Mouse (Mus musculus) layer of hippocampus, postnatal 14 days (tissue): ENCODE data around the gene Tcf7l2. TPM values are rescaled to one million over a fixed set of nuclear protein-coding genes. Genes with fewer than 3 reads are reported as not detected.
A peak's percentile ranks its signal among the peaks of the same experiment; 100 is the strongest.

Source experiments
- DNase-seq, 2 experiments: peaks; one replicate each; pipeline ENCODE4 v3.0.0; 2021 to 2022; ENCODE audit warnings: low spot score in 2 of 2, mixed read lengths in 1 of 2
- total RNA-seq, 2 experiments: library from RNA; stranded (reverse); gene quantifications; 2 replicates each; pipeline ENCODE4 v1.2.3; 2021

The Tcf7l2 gene
- total RNA-seq, 2 experiments from 2014 or later, result 21.5 to 43.3 TPM

DNA sequence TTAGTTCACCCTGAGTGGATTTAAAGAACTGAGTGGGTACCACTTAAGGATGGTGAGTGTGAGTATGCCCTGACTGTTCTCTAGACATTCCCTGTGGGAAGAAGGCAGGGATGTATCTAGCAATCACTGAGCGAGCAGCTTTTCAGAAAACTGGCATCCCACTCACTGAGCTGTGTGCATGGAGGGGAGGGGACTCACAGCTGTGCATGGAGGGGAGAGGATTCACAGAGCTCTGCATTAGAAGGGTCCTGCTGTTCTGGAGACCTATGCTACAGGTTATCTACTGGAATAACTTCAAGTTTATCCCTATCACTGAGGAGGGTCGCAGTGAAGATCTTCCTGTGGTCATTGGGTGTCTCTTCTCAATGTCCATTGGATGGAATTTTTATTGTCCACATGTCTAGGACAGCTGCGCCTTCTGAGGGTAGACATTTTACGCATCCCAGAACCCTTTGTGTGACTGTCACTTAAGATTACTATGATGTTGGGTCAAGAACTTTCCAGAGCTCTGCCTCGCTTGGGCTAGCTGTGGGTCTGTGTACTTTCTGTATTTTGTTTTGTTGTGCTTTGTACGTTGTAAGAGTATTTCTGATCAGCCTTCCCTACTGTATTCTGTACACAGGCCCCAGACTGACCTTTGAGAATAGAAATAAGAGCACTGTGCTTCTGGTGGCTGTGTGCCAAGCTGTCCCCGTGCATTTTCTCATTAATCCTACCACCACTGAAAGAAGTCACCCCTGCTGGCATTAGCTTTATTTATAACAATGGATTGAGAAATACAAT is 192.5 kb downstream of the Tcf7l2 start:
- DNase-seq, result no peak

DNA sequence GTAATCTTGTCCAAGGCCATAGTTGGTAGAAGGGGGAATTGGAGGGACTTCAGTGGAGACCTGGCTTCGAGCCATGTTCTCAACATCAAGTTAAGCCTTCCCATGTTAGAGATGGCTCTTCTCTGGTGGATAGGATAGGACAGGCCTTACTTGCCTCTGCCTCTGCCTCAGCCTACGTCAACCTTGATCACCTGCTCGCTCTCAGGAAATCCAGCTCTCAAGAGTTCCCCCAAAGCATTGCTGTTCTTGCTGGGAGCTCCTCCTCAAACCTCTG is 193.0 kb downstream of the Tcf7l2 start:
- DNase-seq, result no peak

DNA sequence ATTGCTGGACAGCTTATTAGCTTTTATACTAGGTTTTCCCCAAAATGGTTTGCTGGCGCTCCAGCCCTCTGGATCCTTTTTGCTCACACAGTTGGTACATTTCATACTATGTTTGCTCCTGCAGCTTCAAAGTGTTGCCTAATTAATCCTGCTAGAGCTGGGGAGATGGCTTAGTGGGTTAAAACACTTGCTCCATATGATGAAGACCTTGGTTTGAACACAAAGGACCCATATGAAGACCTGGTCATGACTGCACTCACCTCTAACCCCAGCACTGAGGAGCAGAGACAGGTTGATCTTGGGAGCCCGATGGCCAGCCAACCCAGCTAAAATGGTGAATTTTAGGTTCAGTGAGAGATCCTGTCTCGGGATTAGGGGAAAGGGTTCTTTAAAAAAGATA is 195.4 kb downstream of the Tcf7l2 start:
- no peak for DNase-seq

DNA sequence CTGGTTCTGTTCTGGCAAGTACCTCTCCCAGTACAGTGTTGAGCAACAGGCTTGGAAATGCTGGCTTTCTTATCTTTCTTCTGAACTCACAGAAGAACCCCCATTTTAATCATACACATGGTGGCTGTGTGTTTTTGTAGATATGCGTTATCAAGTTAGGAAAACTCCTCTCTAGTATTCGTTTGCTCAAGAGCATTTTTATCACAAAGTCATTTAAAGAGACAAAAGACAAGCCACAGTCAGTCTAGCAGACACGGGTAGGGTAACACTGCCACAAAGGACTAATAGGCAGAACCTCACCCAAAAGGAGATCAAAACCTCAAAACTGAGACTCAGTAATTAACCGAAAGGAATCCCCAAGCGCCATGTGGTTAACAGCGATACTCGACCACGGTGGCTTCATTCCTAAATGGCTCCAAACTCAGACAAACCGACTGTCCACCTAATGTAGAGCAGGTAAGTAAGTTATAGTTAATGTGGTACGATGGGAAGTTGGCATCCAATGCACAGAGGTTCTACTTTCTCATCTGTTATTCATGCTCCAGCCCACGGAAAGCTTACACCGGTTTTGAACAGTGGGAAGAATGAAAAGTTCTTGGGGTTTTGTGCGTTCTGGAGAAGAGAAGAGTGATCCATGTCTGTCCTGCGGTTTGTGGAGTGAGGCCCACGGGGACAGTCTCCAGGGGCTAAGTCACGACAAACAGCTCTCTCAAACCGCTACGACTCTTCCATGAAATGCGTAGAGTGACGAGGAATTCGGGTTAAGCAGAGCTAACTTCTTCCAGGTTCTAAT is 196.8 kb downstream of the Tcf7l2 start:
- DNase-seq, result no peak

DNA sequence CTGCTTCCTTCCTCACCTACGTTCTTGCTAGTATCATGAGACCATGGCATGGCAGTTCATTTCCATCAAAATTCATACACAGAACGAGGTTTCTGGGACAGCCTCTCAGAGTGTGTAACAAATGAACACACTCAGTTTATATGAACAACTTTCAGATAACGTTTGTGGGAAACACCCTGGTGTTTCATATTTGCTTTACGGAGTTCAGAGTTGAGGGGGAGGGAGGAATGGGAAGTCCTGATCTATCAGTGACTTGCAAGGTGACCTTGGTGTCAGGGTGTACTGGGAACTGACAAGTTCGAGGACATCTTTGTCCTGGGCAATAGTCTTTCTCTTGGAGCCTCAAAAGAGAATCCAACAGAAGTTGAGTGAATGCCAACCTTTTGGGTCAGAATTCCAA is 197.5 kb downstream of the Tcf7l2 start:
- DNase-seq, result no peak

DNA sequence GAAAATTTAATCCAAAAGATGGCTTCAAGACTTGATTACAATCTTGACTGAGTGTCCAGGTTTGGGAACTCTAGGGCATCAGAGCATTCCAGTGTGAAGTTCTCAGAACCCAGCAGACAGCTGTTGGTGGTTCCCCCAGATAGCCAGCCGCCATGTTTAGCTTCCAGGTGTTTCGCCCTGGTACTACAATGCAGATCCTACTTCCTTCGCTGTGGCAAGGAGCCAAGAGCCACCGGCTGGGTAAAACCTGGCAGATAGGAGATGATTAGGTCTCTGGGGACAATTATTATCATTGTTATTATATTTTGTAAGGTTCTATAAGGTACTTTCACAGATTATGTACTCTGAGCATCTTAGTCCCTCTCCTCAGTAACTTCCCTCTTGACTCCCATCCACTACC is 198.1 kb downstream of the Tcf7l2 start:
- no peak for DNase-seq

DNA sequence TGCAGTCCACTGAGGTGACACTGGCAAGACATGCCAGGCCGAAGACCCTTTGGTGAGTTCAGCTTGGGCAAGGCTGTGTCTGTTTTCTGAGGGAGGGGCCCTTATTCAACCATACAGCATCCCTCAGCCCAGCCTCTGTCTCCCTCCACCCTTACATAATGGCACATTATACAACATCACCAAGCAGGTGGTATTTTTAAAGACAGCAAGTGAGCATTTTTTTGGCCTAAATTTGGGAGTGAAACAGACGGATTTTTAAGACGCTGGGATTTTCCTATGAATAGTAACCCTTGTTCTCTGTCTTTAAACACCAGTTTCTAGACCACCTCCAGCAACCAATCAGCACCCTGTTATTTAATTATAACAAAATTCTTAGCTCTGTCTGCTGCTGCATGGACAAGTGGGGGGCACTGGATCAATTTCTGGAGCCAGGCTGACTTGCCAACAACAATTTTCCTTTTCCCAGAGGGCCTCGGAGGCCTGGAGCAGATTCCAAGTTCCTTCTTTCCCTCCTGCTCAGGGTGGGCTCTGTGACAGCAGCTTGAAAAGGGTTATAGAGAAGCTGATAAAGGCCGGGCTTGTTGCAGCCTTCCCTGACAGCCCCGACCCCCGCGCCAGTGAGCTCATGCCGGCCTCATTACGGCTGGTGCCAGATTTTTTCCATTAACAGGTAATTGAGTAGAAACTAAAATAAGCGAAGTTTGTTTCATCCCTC is 199.1 kb downstream of the Tcf7l2 start:
- DNase-seq, result peak; percentile 63 to 79

DNA sequence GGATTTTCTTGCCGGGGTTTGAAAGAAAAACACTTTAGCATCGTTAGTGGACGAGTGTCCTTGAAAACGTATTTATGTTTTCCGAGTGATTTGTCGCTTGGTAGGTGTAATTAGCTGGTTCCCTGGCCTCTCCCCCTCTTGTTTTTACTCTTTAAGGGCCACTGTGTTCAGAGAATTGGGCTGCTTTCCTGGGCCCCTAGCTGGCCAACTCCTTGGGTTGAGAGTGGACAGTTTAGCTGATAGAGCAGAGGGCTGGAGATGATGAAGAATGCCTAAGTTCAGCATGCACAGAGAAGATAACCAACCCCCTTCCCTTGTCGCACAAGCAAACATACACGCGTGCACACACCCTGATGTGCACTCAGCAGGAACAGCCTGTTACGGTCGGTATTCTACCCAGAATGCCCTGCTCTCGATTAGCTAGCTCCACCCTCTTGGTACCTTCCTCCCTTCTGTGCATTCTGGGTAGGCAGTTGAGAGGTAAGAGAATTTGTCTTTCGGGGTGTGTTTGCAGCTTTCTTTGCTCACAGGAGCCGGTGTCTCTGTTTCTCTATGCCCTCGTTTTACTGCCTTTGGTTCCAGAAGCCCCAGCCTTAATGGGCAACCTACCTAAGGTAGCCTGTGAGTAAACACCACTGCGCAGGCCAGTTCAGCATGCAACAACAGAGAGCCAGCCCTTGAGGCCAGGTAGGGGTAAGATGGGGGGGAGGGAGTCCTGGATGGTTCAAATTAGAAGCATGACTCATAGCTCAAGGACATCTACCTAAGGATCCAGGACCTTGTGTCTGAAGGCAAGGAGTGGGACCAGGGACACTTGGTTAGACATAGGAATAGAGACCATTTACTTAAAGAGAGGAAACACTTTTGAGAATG is 199.9 kb downstream of the Tcf7l2 start:
- DNase-seq, result no peak

DNA sequence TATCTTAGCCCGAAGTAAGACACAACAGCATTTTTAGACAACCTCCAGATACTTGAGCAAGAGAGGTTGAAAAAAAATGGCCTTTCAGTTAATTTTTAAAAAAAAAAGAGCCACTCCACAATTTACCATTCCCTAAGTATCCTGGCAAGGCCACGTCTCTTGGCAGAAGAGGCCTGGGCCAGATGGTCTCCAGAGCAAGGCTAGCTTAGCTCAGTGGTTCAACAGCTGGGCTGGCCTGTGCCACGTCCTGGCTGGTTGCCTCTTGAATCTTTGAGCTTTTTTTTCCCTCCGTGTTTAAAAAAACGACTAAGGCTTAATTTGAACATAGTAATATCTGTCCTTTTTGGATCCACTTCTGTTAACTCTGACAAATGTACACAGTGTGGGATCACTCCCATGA is 209.8 kb downstream of the Tcf7l2 start:
- peak; percentile 44 to 68 for DNase-seq

DNA sequence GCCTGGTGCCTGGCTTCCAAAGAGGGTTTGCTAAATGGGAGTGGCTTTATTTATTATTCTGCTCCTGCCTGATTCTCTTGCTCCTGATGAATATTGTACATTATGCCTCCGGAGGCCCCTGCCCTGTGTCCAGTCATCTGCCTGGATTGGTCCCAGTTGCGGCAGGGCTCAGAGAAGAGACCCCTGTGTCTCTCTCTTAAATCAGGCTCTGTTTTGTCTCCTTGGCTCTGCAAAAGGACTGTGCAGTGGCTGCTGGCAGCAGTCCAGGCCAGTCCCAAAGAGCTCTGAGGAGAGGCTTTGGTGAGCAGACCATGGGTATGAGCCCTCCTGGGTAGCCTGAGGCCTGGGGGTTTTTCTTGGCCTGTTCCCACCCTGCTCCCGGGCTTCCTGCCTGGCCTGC is 211.6 kb downstream of the Tcf7l2 start:
- DNase-seq, result peak; percentile 47 to 78

DNA sequence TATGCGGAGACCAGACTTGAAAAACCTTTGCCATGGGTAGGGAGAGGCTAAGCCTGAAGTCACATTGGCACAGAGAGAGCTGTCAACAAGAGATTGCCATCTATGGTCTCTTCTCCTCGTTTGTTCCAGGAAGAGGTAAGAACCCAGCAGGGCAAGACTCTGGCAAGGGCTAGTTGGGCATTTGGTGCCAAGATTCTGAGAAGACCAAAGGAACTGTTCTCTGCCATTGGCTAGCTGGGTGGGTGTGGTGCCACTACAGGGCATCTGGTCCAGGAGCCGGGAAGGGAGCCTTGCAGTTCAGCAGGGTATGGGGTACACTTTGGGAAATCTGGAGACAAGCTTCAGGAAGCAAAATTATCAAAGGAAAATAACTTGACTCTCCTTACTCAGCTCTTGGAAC is 213.5 kb downstream of the Tcf7l2 start:
- no peak for DNase-seq

DNA sequence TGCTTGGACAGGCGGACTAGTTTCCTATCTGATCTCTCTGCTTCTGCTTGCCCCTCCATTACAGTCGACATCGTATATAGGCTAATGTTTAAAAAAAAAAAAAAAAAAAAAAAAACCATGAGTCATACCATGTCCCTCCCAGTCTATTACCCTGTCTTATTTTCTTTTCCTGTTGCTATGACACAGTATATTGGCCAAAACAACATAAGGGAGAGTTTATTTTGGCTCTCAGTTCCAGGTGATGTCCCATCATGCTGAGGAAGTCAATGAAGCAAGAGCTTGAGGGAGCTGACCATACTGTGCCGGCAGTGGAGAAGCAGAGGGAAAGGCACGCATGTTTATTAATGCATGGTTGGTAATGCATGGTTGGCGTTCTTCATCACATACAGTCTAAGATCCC is 215.1 kb downstream of the Tcf7l2 start:
- no peak for DNase-seq

DNA sequence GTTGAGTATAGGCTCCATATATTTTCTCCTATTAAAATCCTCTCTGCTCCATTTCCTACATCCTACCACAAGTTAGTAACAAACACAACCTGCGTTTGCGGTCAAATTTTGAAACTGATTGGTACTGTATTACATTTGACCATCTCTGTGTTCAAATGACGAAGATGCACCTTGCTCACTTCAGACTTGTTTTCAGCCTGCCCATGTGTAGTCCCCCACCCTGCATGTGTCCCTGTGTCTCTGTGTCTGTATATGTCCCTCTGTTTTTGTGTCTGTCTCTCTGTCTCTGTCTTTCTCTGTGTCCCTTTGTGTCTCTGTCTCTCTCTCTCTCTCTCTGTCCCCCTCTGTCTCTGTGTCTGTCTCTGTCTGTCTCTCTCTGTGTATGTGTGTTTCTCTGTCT is 222.8 kb downstream of the Tcf7l2 start:
- no peak for DNase-seq

DNA sequence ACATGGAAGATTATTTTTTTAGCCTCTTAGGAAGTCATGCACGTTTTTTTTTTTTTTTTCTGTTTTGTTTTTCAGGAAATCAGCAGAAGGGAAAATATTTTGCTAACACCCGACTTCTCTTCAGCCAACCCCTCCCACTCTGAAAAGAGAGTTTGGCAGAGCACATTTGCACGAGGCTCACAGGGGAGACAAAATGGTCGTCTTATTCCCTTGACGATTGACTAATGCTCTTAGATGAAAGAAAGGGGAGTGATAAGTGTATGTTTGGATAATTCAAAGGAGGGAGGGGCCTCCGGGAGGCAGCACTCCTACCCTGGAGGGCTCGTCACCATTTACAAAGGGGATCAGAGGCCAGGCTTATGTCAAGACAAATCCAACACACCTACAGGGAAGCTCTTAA is 224.4 kb downstream of the Tcf7l2 start:
- no peak for DNase-seq

DNA sequence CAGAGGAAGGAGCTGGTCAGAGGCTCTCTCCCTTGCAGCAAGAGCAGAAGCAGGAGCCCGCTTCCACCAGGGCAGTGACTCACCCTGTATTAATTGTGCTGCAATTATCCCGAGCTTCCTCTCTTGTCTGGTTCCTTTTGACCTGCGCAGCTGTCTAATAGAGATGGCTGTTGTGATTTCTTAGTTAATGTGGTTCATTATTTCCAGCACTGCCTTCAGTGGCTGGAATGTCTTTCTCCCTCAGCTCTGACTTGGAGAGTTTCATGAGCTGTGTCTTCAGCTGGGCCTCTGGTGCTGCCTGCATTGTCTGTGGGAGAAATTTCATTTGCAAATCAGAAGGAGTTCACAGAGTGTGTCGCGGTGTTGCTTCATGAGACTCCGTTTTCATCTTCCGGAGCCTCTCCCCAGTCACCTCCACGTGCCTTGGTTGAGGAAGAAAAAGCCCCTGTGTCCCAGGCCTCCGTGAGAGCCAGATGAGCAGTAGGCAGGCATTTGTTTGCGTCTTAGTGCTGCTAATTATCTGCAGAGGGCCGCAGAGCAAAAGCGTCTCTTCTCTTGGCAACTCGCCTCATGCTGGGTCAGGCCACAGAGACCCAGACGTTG is 228.4 kb downstream of the Tcf7l2 start:
- DNase-seq, result no peak

DNA sequence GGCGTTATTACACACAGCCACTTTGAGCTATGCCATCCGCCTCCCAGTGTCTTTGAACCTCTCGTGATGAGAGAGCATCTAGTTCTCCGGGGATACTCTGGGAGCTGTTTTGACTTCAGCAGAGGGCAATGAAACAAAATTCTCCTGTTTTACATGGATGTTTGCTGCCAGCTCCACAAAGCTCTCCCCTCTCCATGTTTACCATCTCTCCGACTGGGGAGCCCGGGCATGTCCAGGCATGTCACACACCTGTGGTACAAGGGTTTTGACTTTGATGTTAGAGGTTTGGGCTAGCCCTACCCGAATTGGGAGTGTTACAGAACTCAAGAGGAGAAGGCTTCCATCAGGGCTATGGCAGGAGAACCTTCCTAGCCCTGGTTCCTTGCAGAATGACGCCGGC is 234.5 kb downstream of the Tcf7l2 start:
- DNase-seq, result no peak
